Mouse (Mus musculus) hematopoietic stem cell, adult 5-6 weeks (primary cell): Measurements from ENCODE around the gene Gm45713. TPM values are rescaled to one million over a fixed set of nuclear protein-coding genes. Genes with fewer than 3 reads are reported as not detected.
A peak's percentile ranks its signal among the peaks of the same experiment; 100 is the strongest.

Experiments used
- ATAC-seq, 2 experiments: fragments of 125-278 bp in 1 of 2; replicated peaks in 1 of 2; 2 replicates each; pipeline ENCODE4 v1.8.0; 2016 to 2017; ENCODE audit warnings: inconsistent platforms in 2 of 2, mild to moderate bottlenecking in 2 of 2, moderate number of reproducible peaks in 2 of 2, low read depth in 1 of 2, moderate TSS enrichment in 1 of 2; ENCODE audit not compliant: low FRiP score in 2 of 2, poor library complexity in 2 of 2, severe bottlenecking in 2 of 2, insufficient read depth in 1 of 2, low TSS enrichment in 1 of 2
- total RNA-seq: library from RNA; stranded (forward); fragments of 172-1452, 232-1000 nt; gene quantifications from 2 replicates; pipeline ENCODE4 v1.2.3, GENCODE M21; 2017

Gene Gm45713
- total RNA-seq, 1 experiment from 2014 or later = 0.35 TPM

DNA sequence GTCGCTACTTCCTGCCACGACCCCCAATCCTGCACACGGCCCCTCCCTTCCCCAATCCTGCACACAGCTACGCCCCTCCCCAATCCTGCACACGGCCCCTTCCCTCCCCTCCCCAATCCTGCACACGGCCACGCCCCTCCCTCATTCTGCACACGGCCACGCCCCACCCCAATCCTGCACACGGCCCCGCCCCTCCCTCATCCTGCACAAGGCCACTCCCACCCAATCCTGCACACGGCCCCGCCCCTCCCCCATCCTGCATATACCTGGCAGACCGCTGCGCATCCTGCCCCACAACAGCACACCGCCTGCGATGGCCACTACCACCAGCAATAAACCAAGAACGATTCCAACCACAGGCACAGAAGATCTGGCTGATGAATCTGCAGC is 42.5 kb downstream of the Gm45713 start:
- no peak for ATAC-seq

DNA sequence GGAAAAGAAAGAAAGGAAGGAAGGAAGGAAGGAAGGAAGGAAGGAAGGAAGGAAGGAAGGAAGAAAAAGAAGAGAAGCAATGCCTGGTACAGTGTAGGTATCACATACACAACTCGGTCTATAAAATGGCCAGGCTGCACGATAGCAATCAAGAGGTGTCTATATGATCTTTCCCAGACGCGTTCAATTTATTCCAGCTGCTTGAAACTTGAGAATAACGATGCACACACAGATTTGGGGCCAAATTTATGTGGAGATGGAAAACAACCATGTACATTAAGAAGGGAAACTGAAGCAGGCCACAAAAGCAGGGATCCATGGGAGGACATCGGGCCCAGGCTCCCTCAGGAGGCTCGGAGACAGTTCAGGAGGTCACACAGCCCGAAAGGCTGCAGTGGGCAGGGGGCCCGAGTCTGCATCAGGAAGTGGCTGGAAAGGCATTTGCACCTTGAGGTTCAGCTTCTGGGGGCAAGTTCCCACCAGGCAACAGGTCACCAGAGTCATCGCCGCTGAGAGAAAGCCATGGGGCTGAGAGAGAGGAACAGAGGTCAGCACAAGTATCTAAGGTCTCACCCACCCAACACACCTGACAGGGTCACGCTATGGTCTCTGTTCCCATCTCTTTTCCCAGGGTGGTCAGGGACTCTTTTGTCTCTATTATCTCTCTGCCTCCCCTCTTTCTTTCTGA is 43.1 kb downstream of the Gm45713 start:
- no peak for ATAC-seq

DNA sequence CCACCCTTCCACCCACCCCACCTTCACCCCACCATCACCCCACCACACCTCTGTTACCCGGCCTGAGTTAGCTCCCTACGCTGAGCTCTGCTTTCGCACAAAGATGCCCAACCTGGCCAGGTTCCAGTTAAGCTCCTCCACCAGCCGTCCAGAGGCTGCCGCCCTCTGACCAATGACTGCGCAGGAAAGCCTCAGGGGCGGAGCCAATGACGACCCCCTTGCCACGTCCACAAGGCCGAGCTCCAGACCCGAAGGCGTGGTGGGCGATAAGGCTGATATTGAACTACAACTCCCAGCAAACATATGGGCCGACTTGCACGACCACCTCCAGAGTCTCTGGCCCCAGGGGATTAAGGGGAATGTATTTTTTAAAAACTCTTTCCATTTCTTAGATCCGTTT is 44.0 kb downstream of the Gm45713 start, which contains the start of gene Rcn3:
Gene Rcn3, minus strand, starts transcription at position 174 of the 400 bp plus-strand sequence.
- ATAC-seq = peak; percentile 67 to 86

DNA sequence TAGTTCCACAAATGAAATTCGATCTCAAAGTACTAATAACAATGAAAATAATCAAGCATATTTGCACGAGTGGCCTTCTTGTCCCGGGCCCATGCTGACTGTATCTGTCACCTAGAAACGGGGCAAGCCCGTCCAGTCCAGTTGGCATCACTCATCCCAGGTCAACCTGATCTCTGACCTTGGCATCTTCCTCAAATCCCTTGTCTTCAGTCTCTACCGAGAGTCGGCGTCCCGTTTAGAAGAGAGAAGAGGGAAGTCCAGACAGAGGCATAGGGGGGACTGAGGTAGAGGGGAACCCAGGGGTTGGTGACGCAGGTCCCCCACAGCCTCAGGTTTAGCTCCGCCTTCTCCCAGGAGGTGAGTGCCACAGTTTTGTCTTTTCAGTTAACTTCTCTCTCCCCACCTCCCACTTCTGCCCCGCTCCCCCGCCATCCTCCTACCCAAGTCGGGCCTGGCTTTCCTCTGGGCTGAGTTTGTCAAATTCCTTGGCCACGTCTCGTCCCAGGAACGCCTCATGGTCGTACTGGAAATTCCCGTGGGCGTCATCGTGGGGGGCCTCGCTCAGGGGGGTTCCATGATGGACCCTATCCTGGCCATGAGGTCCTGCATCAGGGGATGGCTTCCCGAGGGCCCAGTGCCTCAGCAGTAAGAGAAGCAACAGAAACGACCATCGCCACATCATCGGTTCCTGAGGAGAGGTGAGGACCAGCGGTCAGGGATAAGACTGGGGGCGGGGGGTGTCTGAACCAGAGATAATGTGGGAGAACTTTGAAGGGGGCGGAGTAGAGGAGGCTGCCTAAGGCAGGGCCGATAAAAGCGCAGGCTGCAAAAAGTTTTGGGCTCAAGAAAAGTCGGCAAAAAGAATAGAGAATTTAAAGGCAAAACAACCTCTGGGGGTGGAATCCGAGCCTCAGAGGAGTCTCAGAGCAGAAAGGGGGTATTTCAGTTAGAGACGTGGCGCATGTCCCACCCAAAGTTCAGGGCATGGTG is 44.7 kb downstream of the Gm45713 start:
- peak; percentile 72 to 75 for ATAC-seq

DNA sequence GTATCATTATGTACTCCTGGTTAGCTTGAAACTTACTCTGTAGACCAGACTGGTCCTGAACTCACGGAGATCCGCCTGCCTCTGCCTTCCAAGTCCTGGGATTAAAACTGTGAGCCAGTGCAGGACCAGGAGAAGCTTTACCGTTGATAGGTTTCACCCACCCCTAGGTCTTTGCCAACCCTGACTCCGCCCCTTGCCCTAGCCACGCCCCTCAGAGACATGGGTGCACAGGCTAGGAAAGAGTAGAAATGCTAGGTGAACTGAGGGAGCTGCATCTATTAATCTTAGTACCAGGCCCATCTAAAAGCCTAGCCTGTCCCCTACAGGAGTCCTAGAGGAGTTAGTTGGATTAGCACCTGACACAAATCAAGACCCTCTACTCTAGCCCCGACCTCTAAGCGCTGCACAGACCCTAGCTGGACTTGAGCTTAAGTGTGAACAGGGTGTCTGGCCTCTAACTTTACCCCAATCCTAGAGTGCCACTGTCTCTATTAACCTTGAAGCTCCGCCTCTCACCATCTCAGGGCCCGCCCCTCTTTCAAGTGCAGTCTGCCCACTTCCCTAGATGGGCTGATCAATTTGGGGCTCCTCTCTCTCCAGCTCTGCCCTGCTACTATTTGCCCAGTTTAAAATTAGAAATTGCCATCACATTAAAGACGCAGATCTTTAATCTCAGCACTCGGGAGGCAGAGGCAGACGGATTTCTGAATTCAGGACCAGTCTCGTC is 45.6 kb downstream of the Gm45713 start:
- peak in 1 of 2 experiments; percentile 51; a peak in 2 of 4 replicates for ATAC-seq

DNA sequence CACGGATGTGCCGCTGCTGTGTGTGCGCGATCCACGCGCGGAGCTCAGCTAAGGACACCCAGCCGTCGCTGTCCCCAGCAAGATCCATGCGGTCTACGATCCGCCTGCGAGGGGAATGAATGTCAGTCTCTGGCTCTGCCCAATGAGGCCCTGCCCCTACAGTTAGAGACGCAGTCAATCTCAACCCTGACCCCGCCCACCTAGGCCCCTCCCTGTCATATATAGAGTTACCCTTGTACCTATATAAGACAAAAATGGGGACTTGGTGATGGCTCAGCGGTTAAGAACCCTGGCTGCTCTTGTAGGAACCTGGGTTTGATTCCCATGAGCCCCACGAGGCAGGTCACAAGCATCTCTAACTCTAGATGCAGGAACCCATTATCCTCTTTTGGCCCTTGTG is 47.4 kb downstream of the Gm45713 start:
- ATAC-seq = no peak

DNA sequence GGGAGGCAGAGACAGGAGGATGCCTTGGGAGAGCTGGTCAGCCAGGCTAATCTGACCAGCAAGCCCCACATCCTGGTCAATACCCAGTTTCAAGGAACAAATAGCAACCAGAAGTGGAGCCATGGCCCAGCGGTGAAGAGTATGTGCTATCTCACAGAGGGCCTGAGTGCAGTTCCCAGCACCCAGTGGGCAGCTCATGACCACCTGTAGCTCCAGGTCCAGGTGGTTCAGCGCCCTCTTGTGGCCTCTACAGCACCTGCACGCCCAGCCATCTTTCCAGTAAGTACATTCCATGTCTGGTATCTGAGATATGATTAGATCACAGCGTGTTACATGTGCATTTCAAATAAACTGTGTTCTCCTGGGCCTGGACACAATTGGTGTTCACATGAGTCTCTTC is 49.9 kb downstream of the Gm45713 start:
- ATAC-seq = no peak

DNA sequence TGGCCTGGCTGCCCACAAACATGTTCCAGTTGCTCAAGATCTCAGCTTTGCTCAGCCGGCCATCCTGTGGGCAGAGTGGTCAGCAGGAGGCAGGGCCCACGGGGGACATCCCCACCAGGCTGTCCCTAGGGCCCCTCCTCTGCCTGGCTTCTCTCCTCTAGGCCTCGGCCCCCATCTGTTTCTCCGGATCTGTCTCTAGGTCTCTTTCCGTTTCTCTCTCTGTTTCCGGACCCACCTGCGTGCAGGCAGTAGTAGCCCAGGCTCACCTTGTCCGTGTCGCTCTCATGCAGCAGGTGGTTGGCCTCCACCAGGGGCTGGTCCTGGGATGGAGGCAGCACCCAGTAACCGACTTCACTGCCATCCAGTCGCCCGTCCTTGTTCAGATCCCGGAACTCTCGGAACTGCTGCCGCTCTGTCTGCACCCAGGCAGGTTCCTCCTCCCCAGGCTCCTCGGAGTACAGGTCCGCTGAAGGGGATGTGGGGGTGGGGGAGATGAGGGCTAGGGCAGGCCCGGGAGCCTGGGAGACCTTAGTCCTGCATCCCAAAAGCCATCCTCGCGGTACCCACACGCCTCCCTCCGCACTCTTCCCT is 52.6 kb downstream of the Gm45713 start:
- peak in 1 of 2 experiments; percentile 1; a peak in 1 of 4 replicates for ATAC-seq

DNA sequence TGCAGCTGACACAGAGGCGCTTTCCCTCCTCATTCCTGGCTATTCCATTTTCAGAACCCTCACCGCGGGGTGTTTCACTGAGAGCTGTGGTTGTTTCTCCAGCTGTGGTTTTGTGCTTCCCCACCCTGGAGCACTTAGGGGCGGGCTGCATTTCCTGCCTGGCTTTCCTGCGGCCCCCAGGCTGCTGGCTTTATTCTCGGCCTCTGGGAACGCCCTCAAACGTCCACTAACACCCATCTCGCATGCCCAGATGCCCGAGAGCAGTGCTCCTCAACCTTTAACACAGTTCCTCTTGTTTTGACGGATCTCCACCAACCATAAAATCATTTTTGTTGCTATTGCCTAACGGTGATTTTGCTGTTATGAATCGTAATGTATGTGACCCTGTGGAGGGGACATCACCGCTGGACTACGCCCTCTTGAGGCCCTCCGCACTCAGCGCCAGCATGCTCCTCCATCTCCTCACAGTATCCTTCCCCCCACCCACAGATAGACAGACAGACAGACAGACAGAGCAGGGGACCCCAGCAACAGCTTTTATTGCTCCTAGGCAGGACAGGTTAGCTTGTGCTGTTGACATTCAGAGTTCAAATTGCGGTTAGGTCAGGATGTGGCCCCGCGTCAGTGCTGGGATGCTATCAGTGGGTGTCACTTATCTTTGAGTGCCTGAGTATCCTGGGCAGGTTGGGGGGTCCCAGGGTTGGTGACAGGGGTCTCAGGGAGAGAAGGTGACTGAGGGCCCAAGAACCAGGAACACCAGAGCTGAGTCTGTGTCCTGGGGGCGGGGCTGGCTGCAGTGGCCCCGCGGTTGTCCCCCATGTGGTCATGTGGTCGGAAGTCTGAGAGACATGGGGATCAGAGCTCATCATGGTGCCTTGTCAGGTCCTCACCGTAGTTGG is 53.4 kb downstream of the Gm45713 start:
- peak; percentile 62 to 63 for ATAC-seq

DNA sequence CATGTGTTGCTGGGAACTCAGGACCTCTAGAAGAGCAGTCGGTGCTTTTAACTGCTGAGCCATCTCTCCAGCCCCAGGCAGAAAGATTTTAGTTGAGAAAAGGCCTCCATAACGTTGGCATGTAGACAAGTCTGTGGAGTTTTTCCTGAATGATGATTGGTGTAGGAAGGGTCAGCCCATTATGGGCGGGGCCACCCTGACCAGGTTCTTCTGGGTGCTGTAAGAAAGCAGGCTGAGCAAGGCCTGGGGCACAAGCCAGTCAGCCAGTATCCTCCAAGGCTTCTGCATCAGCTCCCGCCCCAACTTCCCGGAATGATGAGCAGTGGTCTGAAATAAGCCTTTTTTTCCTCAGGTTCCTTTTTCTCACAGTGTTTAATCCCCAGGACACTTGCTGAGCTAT is 55.0 kb downstream of the Gm45713 start:
- ATAC-seq = no peak

DNA sequence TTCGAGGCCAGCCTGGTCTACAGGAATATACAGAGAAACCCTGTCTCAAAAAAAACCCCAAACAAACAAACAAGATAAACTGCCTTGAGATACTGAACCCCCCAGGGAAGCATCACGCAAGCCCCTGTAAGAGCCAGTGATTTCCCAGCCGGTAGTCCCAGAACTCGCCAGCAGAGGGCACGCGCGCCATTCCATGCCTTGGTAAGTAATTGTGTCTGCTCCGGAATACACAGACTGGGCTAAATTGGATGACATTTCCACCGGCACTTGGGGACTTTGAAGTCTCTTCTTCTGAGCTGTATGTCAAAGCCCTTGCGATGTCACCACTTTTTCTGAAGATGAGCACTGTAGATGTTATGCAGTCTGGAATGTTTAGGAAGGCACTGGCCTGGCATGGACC is 56.2 kb downstream of the Gm45713 start:
- ATAC-seq = peak; percentile 46 to 50; a peak in 2 of 4 replicates

DNA sequence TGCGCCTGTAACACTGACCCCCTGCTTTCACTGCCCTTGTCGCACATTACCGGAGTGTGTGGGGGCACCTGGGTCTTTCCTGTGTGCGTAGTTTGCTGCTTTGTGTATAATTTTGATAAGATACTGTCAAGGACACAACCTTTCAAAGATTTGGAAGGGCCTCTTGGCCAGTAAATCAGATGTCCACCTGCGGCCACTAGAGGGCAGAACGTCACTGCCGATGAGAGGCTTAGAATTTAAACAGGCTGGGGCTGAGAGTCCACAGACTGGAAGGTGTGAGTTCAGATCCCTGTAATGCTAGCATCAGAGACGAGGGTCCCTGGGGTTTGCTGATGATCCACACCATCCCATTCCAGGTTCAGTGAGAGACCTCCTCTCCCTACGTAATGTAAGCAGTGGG is 57.5 kb downstream of the Gm45713 start:
- no peak for ATAC-seq

DNA sequence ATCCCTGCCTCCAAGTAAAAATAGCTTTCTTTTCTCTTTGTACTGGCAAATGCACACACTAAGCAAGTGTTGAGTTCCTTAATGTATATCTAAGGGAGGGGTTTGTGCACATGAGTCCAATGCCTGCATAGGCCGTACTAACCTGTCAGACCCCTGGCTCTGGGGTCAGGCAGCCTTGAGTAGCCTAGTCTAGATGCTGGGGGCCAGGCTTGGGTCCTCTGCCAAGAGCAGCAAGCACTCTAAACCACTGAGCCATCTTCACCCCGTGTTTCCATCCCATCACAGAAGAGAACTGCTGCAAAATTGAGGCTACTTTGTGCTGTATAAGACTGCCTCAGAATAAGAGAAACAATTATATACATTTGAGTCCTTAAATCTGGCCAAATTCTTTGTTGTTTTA is 58.2 kb downstream of the Gm45713 start:
- no peak for ATAC-seq

DNA sequence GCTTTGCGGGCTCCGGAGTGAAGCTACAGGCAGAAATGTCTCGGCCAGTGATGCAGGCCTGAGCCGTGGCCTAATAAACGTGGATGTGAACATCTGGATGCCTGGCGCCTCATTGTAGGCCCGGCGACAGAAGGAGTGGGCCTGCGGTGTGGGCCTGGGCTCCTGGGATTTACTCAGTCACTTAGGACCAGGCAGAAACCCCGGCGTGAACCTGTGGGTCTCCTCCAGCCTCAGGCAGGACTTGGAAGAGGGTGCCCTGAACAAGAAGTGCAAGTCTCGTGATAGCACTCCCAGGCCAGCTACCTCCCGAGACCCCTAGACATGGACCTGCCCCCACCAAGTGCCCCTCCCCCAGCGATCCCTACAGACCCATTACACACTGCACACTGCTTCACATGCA is 58.7 kb downstream of the Gm45713 start:
- no peak for ATAC-seq

DNA sequence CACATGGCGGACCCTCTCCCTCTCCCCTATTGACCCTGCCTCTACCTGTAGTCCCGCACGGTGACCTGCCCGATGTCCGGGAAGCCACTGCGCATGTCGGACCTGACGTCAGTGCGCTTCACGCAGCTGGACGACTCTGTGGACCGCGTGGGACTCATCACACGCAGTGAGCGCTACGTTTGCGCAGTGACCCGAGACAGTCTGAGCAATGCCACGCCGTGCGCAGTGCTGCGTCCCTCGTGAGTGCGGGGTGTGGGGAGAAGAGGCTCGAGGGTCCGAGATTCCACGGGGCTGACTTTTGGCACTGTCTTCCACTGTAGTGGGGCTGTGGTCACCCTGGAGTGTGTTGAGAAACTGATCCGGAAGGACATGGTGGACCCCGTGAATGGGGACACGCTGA is 59.5 kb downstream of the Gm45713 start:
- ATAC-seq = no peak
